Mouse (Mus musculus): ENCODE results near the gene Arhgef25. TPM values are rescaled to one million over a fixed set of nuclear protein-coding genes. Genes with fewer than 3 reads are reported as not detected.
A peak's percentile ranks its signal among the peaks of the same experiment; 100 is the strongest.

Arhgef25 gene
- total RNA-seq (2021): 100 to 1,000 TPM; 395 to 408 TPM
- long read RNA-seq, experiment 1, transcript Arhgef25-205 (15 exons, 2,475 nt): major isoform, 22 of 61 reads
- long read RNA-seq, experiment 1, partial matches to known transcripts: 15 of 61 reads
- long read RNA-seq, experiment 1, other reads (novel, unspliced or antisense): 23 of 61 reads
- long read RNA-seq, experiment 2, transcript Arhgef25-205 (15 exons, 2,475 nt): major isoform, 23 of 76 reads
- long read RNA-seq, experiment 2, partial matches to known transcripts: 21 of 76 reads
- long read RNA-seq, experiment 2, other reads (novel, unspliced or antisense): 32 of 76 reads

- peak within 1 kb of the TSS; percentile 67 for H3K4me3 ChIP-seq
- TF ChIP-seq CTCF (conservative IDR thresholded peaks at IDR 0.05): no peak
- peak within 1 kb of the TSS; percentile 94 for H3K27ac ChIP-seq
- DNase-seq (ENCODE audit: low spot score in 2 of 2): no peak
Observed at GRCm38 (mm10) chr10:127189651-127190381, at the start of gene Arhgef25. TSS of gene Arhgef25 (minus strand) at chr10:127190083.

GRCm38 (mm10) chr10:127238241-127238824 lies 48.5 kb upstream of the Arhgef25 start:
- DNase-seq (ENCODE audit: low spot score in 2 of 2): no peak
- H3K4me3 ChIP-seq: no peak overlapping the region
- no peak for TF ChIP-seq CTCF (conservative IDR thresholded peaks at IDR 0.05)
- no peak overlapping the region for H3K27ac ChIP-seq

DNA sequence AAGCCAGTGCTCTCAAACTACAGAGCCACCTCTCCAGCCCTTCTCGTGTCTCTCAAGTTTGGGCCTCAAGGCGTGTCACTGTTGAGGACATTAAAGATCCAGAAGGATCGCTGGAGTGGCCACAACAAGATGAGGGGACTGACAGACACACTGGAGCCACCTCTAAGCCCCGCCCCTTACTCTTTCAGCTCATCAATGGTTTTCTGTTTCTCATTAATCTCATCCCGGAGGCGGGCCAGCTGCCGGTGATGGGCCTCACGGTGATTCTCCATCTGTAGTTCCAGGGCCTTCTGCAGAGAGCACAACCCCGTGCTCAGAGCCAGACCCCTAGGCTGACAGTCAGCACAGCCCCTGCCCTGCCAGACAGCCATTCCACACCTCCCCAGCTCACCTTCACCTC lies 46.7 kb upstream of the Arhgef25 start:
- TF ChIP-seq CTCF (conservative IDR thresholded peaks at IDR 0.05): no peak
- H3K4me3 ChIP-seq: no peak overlapping the region
- DNase-seq (ENCODE audit: low spot score in 2 of 2): no peak

GRCm38 (mm10) chr10:127233141-127233540 lies 43.3 kb upstream of the Arhgef25 start:
- DNase-seq (ENCODE audit: low spot score in 2 of 2): no peak
- peak; percentile 59 for TF ChIP-seq CTCF (conservative IDR thresholded peaks at IDR 0.05)
- H3K27ac ChIP-seq: no peak overlapping the region
- H3K4me3 ChIP-seq: no peak overlapping the region

More for the DNA sequence above, 46.7 kb upstream of the Arhgef25 start:
- H3K27ac ChIP-seq: no peak overlapping the region

- TF ChIP-seq CTCF (conservative IDR thresholded peaks at IDR 0.05): no peak
- Histone ChIP-seq H3K4me3 (no peak overlapping the region), H3K27ac (no peak overlapping the region)
- no peak for DNase-seq (ENCODE audit: low spot score in 2 of 2)
Observed at GRCm38 (mm10) chr10:127231741-127232140, 41.9 kb upstream of the Arhgef25 start.

DNA sequence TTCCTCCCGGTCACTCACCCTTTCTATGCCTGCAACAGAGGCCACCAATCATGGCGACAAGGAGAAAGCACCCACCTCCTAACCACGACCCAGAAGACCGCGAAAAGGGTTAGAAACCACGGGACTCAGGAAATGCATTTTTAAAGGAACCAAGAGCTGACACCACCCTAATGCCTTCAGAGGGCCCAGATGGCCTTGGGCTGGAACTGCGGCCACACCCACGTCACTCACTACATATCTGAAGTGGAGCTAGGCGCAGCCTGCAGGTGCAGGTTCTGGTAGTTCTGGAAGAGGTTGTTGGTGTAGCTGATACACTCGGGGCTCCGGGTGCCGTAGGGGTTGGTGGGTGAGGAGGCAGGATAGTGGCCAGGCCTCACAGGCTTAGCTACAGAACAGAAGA lies 40.8 kb upstream of the Arhgef25 start:
- Histone ChIP-seq H3K27ac (no peak overlapping the region), H3K4me3 (no peak overlapping the region)
- DNase-seq (ENCODE audit: low spot score in 2 of 2): no peak
- TF ChIP-seq CTCF (conservative IDR thresholded peaks at IDR 0.05): no peak

DNA sequence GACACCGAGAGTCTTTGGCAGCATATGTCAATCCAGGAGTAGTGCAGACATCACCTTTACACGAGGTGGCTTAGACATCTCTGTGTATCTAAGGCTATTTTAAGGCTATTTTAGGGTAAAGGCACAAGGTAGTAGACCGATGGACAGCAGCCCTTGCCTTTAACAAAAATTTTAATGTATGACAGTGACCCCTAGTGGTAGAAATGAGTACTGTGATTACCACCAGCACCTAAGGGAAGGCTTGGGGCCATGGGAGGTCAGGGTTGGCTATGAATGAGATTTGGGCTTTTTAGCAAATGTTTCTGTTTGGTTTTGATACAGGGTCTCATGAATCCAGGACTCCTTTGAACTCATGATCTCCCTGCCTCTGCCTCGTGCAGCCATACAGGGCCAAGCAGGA lies 39.0 kb upstream of the Arhgef25 start:
- Histone ChIP-seq H3K4me3 (no peak overlapping the region), H3K27ac (peak overlapping the region; percentile 75; the same call in 1 of the 2 replicates)
- DNase-seq (ENCODE audit: low spot score in 2 of 2): peak; percentile 67 to 76
- peak; percentile 96 for TF ChIP-seq CTCF (conservative IDR thresholded peaks at IDR 0.05)

- Histone ChIP-seq H3K27ac (peak overlapping the region; percentile 75), H3K4me3 (no peak overlapping the region)
- no peak for DNase-seq (ENCODE audit: low spot score in 2 of 2)
- no peak for TF ChIP-seq CTCF (conservative IDR thresholded peaks at IDR 0.05)
Observed at GRCm38 (mm10) chr10:127227163-127227562, 37.3 kb upstream of the Arhgef25 start.

- H3K27ac ChIP-seq: peak overlapping the region; percentile 75
- TF ChIP-seq CTCF (conservative IDR thresholded peaks at IDR 0.05): peak; percentile 67
Observed at GRCm38 (mm10) chr10:127226318-127226895, 36.5 kb upstream of the Arhgef25 start.

GRCm38 (mm10) chr10:127225732-127226131 lies 35.8 kb upstream of the Arhgef25 start:
- peak overlapping the region; percentile 75 for H3K27ac ChIP-seq
- DNase-seq (ENCODE audit: low spot score in 2 of 2): no peak

More at GRCm38 (mm10) chr10:127226318-127226895, 36.5 kb upstream of the Arhgef25 start:
- DNase-seq (ENCODE audit: low spot score in 2 of 2): no peak
- no peak overlapping the region for H3K4me3 ChIP-seq

DNA sequence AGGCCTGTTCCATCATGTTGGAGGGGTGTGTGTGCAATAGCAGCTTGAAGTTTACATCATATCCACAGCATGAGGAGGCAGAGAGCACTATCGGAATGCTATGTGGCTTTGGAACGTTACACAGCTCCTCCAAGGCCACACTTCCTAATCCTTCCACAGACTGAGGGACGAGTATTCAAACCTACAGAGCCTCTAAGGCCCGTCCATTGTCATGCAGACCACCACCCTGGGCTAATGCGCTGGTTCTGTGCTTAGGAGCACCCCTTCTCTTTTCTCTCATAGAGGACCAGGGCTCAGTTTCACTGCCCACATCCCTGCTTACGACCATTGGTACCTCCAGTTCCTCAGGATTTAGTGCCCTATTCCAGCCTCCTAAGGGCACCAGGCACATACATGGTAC lies 35.3 kb upstream of the Arhgef25 start:
- no peak for TF ChIP-seq CTCF (conservative IDR thresholded peaks at IDR 0.05)

More at GRCm38 (mm10) chr10:127225732-127226131, 35.8 kb upstream of the Arhgef25 start:
- H3K4me3 ChIP-seq: no peak overlapping the region
- TF ChIP-seq CTCF (conservative IDR thresholded peaks at IDR 0.05): no peak

DNA sequence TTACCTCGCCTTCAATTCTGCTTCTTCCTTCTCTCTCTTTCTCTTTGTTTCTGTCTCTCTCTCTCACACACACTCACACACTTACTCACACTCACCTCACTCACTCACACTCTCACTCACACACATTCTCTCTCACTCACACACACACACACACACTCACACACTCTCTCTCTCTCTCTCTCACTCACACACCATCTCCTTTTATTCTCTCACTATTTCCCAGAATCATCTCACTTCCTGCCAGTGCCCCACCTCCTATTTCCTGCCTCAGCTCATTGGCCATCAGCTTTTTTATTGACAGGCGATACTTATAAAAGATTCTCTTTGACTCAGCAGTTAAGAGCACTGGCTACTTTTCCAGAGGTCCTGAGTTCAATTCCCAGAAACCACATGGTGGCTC lies 28.5 kb upstream of the Arhgef25 start:
- no peak for TF ChIP-seq CTCF (conservative IDR thresholded peaks at IDR 0.05)

More for the DNA sequence above, 35.3 kb upstream of the Arhgef25 start:
- no peak overlapping the region for H3K4me3 ChIP-seq
- peak overlapping the region; percentile 75; the same call in 1 of the 2 replicates for H3K27ac ChIP-seq
- no peak for DNase-seq (ENCODE audit: low spot score in 2 of 2)

GRCm38 (mm10) chr10:127217177-127217576 lies 27.3 kb upstream of the Arhgef25 start:
- Histone ChIP-seq H3K27ac (no peak overlapping the region), H3K4me3 (no peak overlapping the region)
- no peak for TF ChIP-seq CTCF (conservative IDR thresholded peaks at IDR 0.05)
- DNase-seq (ENCODE audit: low spot score in 2 of 2): no peak

More for the DNA sequence above, 28.5 kb upstream of the Arhgef25 start:
- H3K27ac ChIP-seq: no peak overlapping the region
- H3K4me3 ChIP-seq: no peak overlapping the region
- DNase-seq (ENCODE audit: low spot score in 2 of 2): no peak
